Mouse (Mus musculus): ENCODE measurements around the gene Kcnk3.

- TF ChIP-seq CTCF (IDR thresholded peaks at IDR 0.05; ENCODE audit: insufficient read depth, low read length) (no peak), POLR2A (IDR thresholded peaks at IDR 0.05; ENCODE audit: borderline replicate concordance, extremely low read depth, low read depth, low read length) (no peak)
Measured at GRCm38 (mm10) chr5:30670091-30670490, 82.1 kb downstream of the Kcnk3 start.

All from lung, adult 2 months (tissue).